Mouse (Mus musculus) ES-Bruce4 (cell line): ENCODE measurements at regions not wholly inside any gene's neighbourhood (a gene's known extent, or its start where the extent isn't known, plus 50 kb on each side); places are given as distances from the start of the nearest gene placed in this dataset.

ENCODE experiments used
- H3K27ac ChIP-seq: 2 replicates; pipeline ENCODE4 v1.5.1; 2012; ENCODE audit warnings: low read length, inconsistent platforms; ENCODE audit not compliant: insufficient read depth
- H3K27me3 ChIP-seq: 2 replicates; pipeline ENCODE4 v1.6.1; 2012; ENCODE audit warnings: mild to moderate bottlenecking, low read length, inconsistent platforms; ENCODE audit not compliant: control insufficient read depth, poor library complexity, insufficient read depth, severe bottlenecking
- H3K36me3 ChIP-seq: 2 replicates; pipeline ENCODE4 v1.6.1; 2012; ENCODE audit warnings: inconsistent platforms, mild to moderate bottlenecking, low read length, moderate library complexity; ENCODE audit not compliant: control insufficient read depth, poor library complexity, insufficient read depth, severe bottlenecking
- H3K4me1 ChIP-seq: one replicate; pipeline ENCODE4 v1.8.1; 2011; ENCODE audit warnings: low read length; ENCODE audit not compliant: control insufficient read depth, insufficient read depth
- H3K4me3 ChIP-seq: 2 replicates; pipeline ENCODE4 v1.5.1; 2011; ENCODE audit warnings: low read depth, mild to moderate bottlenecking, low read length
- H3K9ac ChIP-seq: 2 replicates; pipeline ENCODE4 v1.6.1; 2012; ENCODE audit warnings: low read depth, mild to moderate bottlenecking, inconsistent platforms; ENCODE audit not compliant: poor library complexity, severe bottlenecking
- H3K9me3 ChIP-seq: replicated peaks from 2 replicates; pipeline ENCODE4 v1.6.1; 2012; ENCODE audit warnings: mild to moderate bottlenecking, low read length, inconsistent platforms; ENCODE audit not compliant: control insufficient read depth, poor library complexity, insufficient read depth, severe bottlenecking
- CTCF ChIP-seq: IDR thresholded peaks from one replicate; pipeline ENCODE4 v1.8.1; 2011; ENCODE audit warnings: low read depth, low read length
- EP300 ChIP-seq: IDR thresholded peaks from 2 replicates; pipeline ENCODE4 v1.6.1; 2011; ENCODE audit warnings: low read depth, low read length; ENCODE audit not compliant: insufficient read depth
- POLR2A ChIP-seq: IDR thresholded peaks from one replicate; pipeline ENCODE4 v1.8.1; 2011; ENCODE audit warnings: low read length; ENCODE audit not compliant: insufficient read depth

GRCm38 (mm10) chr12:16181599-16181998 lies 364.9 kb upstream of the Trib2 start:
- H3K9me3 ChIP-seq: no peaks in the 10 kb centered on the region
- H3K36me3 ChIP-seq: no peaks in the 10 kb centered on the region
- TF ChIP-seq EP300 (no peak), POLR2A (no peak), CTCF (no peak)
- H3K4me3 ChIP-seq: no peak overlapping the region
- no peak overlapping the region for H3K9ac ChIP-seq
- no peak overlapping the region for H3K27ac ChIP-seq
- H3K27me3 ChIP-seq: no peaks in the 10 kb centered on the region
- no peaks in the 10 kb centered on the region for H3K4me1 ChIP-seq

GRCm38 (mm10) chr12:16179897-16180296 lies 363.2 kb upstream of the Trib2 start:
- Histone ChIP-seq H3K27ac (no peak overlapping the region), H3K36me3 (no peaks in the 10 kb centered on the region), H3K9ac (no peak overlapping the region), H3K4me1 (no peaks in the 10 kb centered on the region), H3K4me3 (no peak overlapping the region), H3K9me3 (no peaks in the 10 kb centered on the region), H3K27me3 (no peaks in the 10 kb centered on the region)
- TF ChIP-seq POLR2A: no peak
- no peak for TF ChIP-seq EP300
- no peak for TF ChIP-seq CTCF

- Histone ChIP-seq H3K36me3 (no peaks in the 10 kb centered on the region), H3K9me3 (no peaks in the 10 kb centered on the region), H3K9ac (no peak overlapping the region), H3K27me3 (no peaks in the 10 kb centered on the region), H3K27ac (no peak overlapping the region), H3K4me3 (no peak overlapping the region), H3K4me1 (no peaks in the 10 kb centered on the region)
- TF ChIP-seq CTCF: no peak
- TF ChIP-seq EP300: no peak
- TF ChIP-seq POLR2A: no peak
Observed at GRCm38 (mm10) chr12:16176326-16176725, 359.6 kb upstream of the Trib2 start.

- TF ChIP-seq POLR2A: no peak
- no peak for TF ChIP-seq EP300
- no peak for TF ChIP-seq CTCF
- H3K9ac ChIP-seq: no peak overlapping the region
- H3K4me1 ChIP-seq: no peaks in the 10 kb centered on the region
- no peak overlapping the region for H3K4me3 ChIP-seq
- no peaks in the 10 kb centered on the region for H3K9me3 ChIP-seq
- no peak overlapping the region for H3K27ac ChIP-seq
- H3K27me3 ChIP-seq: no peaks in the 10 kb centered on the region
- H3K36me3 ChIP-seq: no peaks in the 10 kb centered on the region
Observed at GRCm38 (mm10) chr12:16172176-16172575, 355.5 kb upstream of the Trib2 start.

DNA sequence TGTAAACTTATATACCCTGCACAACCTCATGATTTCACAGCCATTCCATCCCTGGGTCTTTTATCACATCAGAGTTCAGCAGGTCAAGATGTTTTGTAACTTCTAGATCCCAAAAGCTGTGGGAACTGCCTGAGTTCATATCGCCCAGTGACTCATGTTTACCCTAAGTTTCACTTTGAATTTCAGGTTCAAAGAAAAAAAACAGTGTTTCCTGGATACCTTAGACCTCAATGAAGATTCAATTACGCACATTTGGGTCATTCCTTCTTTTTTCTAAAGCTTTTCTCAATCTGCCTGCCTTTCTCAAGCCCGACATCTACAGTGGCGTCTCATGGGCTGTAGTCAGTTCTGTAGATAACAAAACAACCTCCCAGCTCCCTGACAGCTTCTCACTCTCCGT lies 354.9 kb upstream of the Trib2 start:
- H3K4me3 ChIP-seq: no peak overlapping the region
- no peak overlapping the region for H3K27ac ChIP-seq
- H3K9me3 ChIP-seq: no peaks in the 10 kb centered on the region
- no peaks in the 10 kb centered on the region for H3K27me3 ChIP-seq
- H3K4me1 ChIP-seq: no peaks in the 10 kb centered on the region
- H3K36me3 ChIP-seq: no peaks in the 10 kb centered on the region
- H3K9ac ChIP-seq: no peak overlapping the region
- no peak for TF ChIP-seq EP300
- TF ChIP-seq CTCF: no peak
- no peak for TF ChIP-seq POLR2A

- Histone ChIP-seq H3K27me3 (no peaks in the 10 kb centered on the region), H3K27ac (no peak overlapping the region), H3K9ac (no peak overlapping the region), H3K9me3 (no peaks in the 10 kb centered on the region), H3K4me3 (no peak overlapping the region), H3K36me3 (no peaks in the 10 kb centered on the region), H3K4me1 (no peaks in the 10 kb centered on the region)
- no peak for TF ChIP-seq POLR2A
- no peak for TF ChIP-seq CTCF
- no peak for TF ChIP-seq EP300
Observed at GRCm38 (mm10) chr12:16169781-16170535, 353.2 kb upstream of the Trib2 start.
